Mouse (Mus musculus): ENCODE data around the gene BC030867. TPM values are rescaled to one million over a fixed set of nuclear protein-coding genes. Genes with fewer than 3 reads are reported as not detected.
A peak's percentile ranks its signal among the peaks of the same experiment; 100 is the strongest.

BC030867 gene
- polyA plus RNA-seq, 1 experiment from 2014 or later: 19.9 TPM

DNA sequence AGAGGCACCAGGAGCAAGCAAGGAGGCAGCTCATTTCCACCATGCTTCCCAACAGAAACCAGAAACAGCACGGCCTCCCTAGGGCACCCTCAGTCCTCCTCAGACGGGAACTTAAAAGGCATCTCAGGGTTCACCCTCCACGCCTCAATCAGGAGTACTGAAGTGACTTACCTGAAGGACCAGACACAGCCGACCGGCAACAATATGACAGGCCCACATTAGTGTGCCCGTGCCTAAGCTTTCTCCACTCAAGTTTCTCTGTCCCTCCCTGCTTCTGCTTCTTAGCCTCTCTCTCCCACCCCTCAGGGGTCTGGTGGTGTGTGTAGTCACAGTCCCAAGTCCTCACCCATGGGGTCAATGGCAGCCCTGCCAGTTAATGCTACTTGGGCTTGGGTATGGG, 63.9 kb downstream of the BC030867 start:
- WGBS: 89% methylated on average over 6 of the region's 6 CpGs
- Histone ChIP-seq H3K36me3 (peaks cover 50% of the 10 kb centered on the region), H3K9ac (no peak overlapping the region), H3K9me3 (no peaks in the 10 kb centered on the region), H3K4me2 (no peak overlapping the region), H3K4me3 (no peak overlapping the region), H3K27ac (no peak overlapping the region), H3K27me3 (no peaks in the 10 kb centered on the region), H3K4me1 (peaks cover 39% of the 10 kb centered on the region)
- ATAC-seq (ENCODE audit: borderline replicate concordance, extremely low read depth, low FRiP score, low TSS enrichment): no peak

- Histone ChIP-seq H3K4me2 (no peak overlapping the region), H3K4me1 (peaks cover 33% of the 10 kb centered on the region), H3K9ac (no peak overlapping the region), H3K27me3 (no peaks in the 10 kb centered on the region), H3K27ac (no peak overlapping the region), H3K4me3 (no peak overlapping the region), H3K9me3 (no peaks in the 10 kb centered on the region), H3K36me3 (peaks cover 43% of the 10 kb centered on the region)
- WGBS: 86% methylated on average over 12 of the region's 12 CpGs
- no peak for ATAC-seq (ENCODE audit: borderline replicate concordance, extremely low read depth, low FRiP score, low TSS enrichment)
Measured at GRCm38 (mm10) chr11:102314321-102314720, 65.6 kb downstream of the BC030867 start.

Small RNA genes within 50 kb of the gene (microRNA-seq; reads per million reads assigned to microRNA genes)
- gene Mir8101: 2.8 reads per million, percentile 10 among the genes with 10 or more reads in this experiment

Other genes starting within 250 kb of the BC030867 start
- 3.8 and 3.9 TPM in 2 replicates for gene Mpp3, start 220.4 kb upstream of the BC030867 start, polyA plus RNA-seq (2015; fragmentation: Nextera tagmentation; extraction: Ambion mirVana)
- 0.59 and 0.63 TPM in 2 replicates for gene Cd300lg, start 207.4 kb upstream of the BC030867 start, polyA plus RNA-seq (2015; fragmentation: Nextera tagmentation; extraction: Ambion mirVana)
- 5.8 and 6.9 TPM in 2 replicates for gene Mpp2, start 160.4 kb upstream of the BC030867 start, polyA plus RNA-seq (2015; fragmentation: Nextera tagmentation; extraction: Ambion mirVana)
- not detected in 2 replicates for gene Ppy, start 147.6 kb upstream of the BC030867 start, polyA plus RNA-seq (2015; fragmentation: Nextera tagmentation; extraction: Ambion mirVana)
- not detected in 2 replicates for gene Pyy, start 141.1 kb upstream of the BC030867 start, polyA plus RNA-seq (2015; fragmentation: Nextera tagmentation; extraction: Ambion mirVana)
- 0.46 and 0.67 TPM in 2 replicates for gene Nags, start 103.4 kb upstream of the BC030867 start, polyA plus RNA-seq (2015; fragmentation: Nextera tagmentation; extraction: Ambion mirVana)
- gene Tmem101, start 92.5 kb upstream of the BC030867 start, polyA plus RNA-seq (2015; fragmentation: Nextera tagmentation; extraction: Ambion mirVana): 31.9 and 36.5 TPM in 2 replicates
- 112 and 136 TPM in 2 replicates for gene Lsm12, start 63.6 kb upstream of the BC030867 start, polyA plus RNA-seq (2015; fragmentation: Nextera tagmentation; extraction: Ambion mirVana)
- 31.5 and 33.3 TPM in 2 replicates for gene G6pc3, start 59.3 kb upstream of the BC030867 start, polyA plus RNA-seq (2015; fragmentation: Nextera tagmentation; extraction: Ambion mirVana)
- 71.3 and 76.7 TPM in 2 replicates for gene Hdac5, start 18.7 kb upstream of the BC030867 start, polyA plus RNA-seq (2015; fragmentation: Nextera tagmentation; extraction: Ambion mirVana)
- 0.09 and 0.10 TPM in 2 replicates for gene Asb16, start 19.9 kb downstream of the BC030867 start, polyA plus RNA-seq (2015; fragmentation: Nextera tagmentation; extraction: Ambion mirVana)
- 48.7 and 51.4 TPM in 2 replicates for gene Tmub2, start 36.0 kb downstream of the BC030867 start, polyA plus RNA-seq (2015; fragmentation: Nextera tagmentation; extraction: Ambion mirVana)
- gene Atxn7l3, start 47.7 kb downstream of the BC030867 start, polyA plus RNA-seq (2015; fragmentation: Nextera tagmentation; extraction: Ambion mirVana): 13.3 and 13.6 TPM in 2 replicates
- gene Ubtf, start 70.9 kb downstream of the BC030867 start, polyA plus RNA-seq (2015; fragmentation: Nextera tagmentation; extraction: Ambion mirVana): 83.5 and 86.1 TPM in 2 replicates
- gene Slc4a1, start 117.3 kb downstream of the BC030867 start, polyA plus RNA-seq (2015; fragmentation: Nextera tagmentation; extraction: Ambion mirVana): 10.1 and 14.0 TPM in 2 replicates
- gene Rundc3a, start 144.5 kb downstream of the BC030867 start, polyA plus RNA-seq (2015; fragmentation: Nextera tagmentation; extraction: Ambion mirVana): 1.6 and 2.0 TPM in 2 replicates
- 240 and 247 TPM in 2 replicates for gene Slc25a39, start 159.1 kb downstream of the BC030867 start, polyA plus RNA-seq (2015; fragmentation: Nextera tagmentation; extraction: Ambion mirVana)
- gene Grn, start 181.4 kb downstream of the BC030867 start, polyA plus RNA-seq (2015; fragmentation: Nextera tagmentation; extraction: Ambion mirVana): 168 and 174 TPM in 2 replicates
- 4.7 and 6.9 TPM in 2 replicates for gene Fam171a2, start 198.8 kb downstream of the BC030867 start, polyA plus RNA-seq (2015; fragmentation: Nextera tagmentation; extraction: Ambion mirVana)
- gene Itga2b, start 221.2 kb downstream of the BC030867 start, polyA plus RNA-seq (2015; fragmentation: Nextera tagmentation; extraction: Ambion mirVana): 8.9 and 9.3 TPM in 2 replicates